Mouse (Mus musculus) skeletal muscle tissue, adult 2 months (tissue): ENCODE measurements at regions not wholly inside any gene's neighbourhood (a gene's known extent, or its start where the extent isn't known, plus 50 kb on each side); places are given as distances from the start of the nearest gene placed in this dataset.

Experiments used
- DNase-seq: peaks from one replicate; pipeline ENCODE4 v3.0.0-alpha.2; 2012; ENCODE audit warnings: low read depth, low spot score

GRCm38 (mm10) chr13:116243272-116243784, 66.2 kb downstream of the Isl1 start:
- no peak for DNase-seq

- no peak for DNase-seq
Observed at GRCm38 (mm10) chr13:116215101-116215500, 94.4 kb downstream of the Isl1 start.

GRCm38 (mm10) chr13:116213843-116214829, 95.4 kb downstream of the Isl1 start:
- no peak for DNase-seq

- DNase-seq = no peak
Observed at GRCm38 (mm10) chr13:116201177-116201920, 108.1 kb downstream of the Isl1 start.

GRCm38 (mm10) chr13:116187059-116187458, 122.4 kb downstream of the Isl1 start:
- DNase-seq = no peak

GRCm38 (mm10) chr13:116177781-116178180, 131.7 kb downstream of the Isl1 start:
- no peak for DNase-seq

GRCm38 (mm10) chr13:116174976-116175375, 134.5 kb downstream of the Isl1 start:
- no peak for DNase-seq

- DNase-seq = peak; percentile 36
Observed at GRCm38 (mm10) chr13:116173866-116174265, 135.6 kb downstream of the Isl1 start.

- no peak for DNase-seq
Observed at GRCm38 (mm10) chr13:116143022-116143421, 166.5 kb downstream of the Isl1 start.

GRCm38 (mm10) chr13:116118664-116119063, 190.8 kb downstream of the Isl1 start:
- DNase-seq = no peak

- no peak for DNase-seq
Observed at GRCm38 (mm10) chr13:116111032-116111808, 198.3 kb downstream of the Isl1 start.

GRCm38 (mm10) chr13:116110578-116110977, 198.9 kb downstream of the Isl1 start:
- no peak for DNase-seq

GRCm38 (mm10) chr13:116087541-116088308, 221.8 kb downstream of the Isl1 start:
- no peak for DNase-seq

- no peak for DNase-seq
Observed at GRCm38 (mm10) chr13:116087140-116087539, 222.3 kb downstream of the Isl1 start.

GRCm38 (mm10) chr13:116056976-116057647, 252.4 kb downstream of the Isl1 start:
- DNase-seq = no peak

GRCm38 (mm10) chr13:116056112-116056652, 253.3 kb downstream of the Isl1 start:
- DNase-seq = no peak

GRCm38 (mm10) chr13:116036166-116036565, 273.3 kb downstream of the Isl1 start:
- no peak for DNase-seq

- DNase-seq = no peak
Observed at GRCm38 (mm10) chr13:116030152-116030720, 279.3 kb downstream of the Isl1 start.

- DNase-seq = no peak
Observed at GRCm38 (mm10) chr13:116028583-116028982, 280.9 kb downstream of the Isl1 start.
